Mouse (Mus musculus): ENCODE results near the gene Slc25a16.

DNA sequence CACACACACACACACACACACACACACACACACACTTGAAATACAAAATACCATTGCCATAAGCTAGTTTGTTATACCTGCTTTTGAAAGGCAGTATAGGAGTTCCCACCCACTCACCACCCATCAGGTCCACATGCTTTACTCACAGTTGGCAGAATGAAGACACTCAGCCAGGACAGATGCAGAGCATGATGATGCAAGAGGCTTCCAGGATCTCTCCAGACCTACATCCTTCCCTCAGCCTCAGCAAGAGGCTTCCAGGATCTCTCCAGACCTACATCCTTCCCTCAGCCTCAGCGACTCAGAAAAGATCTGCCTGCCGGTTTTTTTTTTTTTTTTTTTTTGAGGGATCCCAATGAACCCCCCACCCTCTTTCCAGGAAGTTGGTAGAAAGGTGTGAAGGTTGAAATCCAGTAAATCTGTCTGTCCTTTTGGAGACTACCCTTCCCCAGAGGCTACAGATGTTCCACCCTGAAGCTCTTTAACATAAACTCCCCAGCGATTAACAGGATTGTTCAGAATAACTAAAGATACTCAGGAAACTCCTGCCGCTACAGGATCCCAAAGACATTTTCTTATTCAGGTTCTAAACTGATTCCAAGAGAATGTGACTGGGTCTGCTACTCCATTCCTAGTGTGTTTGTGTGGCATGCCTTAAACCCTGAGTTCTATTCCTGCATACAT, 27.7 kb upstream of the Slc25a16 start:
- no peak for TF ChIP-seq CTCF (IDR thresholded peaks at IDR 0.05; ENCODE audit: low read depth)
- no peak for TF ChIP-seq EP300 (IDR thresholded peaks at IDR 0.05; ENCODE audit: low read depth)

All from heart, postnatal 0 days (tissue).